Mouse (Mus musculus): ENCODE measurements around the gene Lmtk2.
A peak's percentile ranks its signal among the peaks of the same experiment; 100 is the strongest.

Gene Lmtk2

GRCm38 (mm10) chr5:144109201-144109600 lies 9.0 kb downstream of the Lmtk2 start:
- no peak for DNase-seq (ENCODE audit: low read depth)

DNA sequence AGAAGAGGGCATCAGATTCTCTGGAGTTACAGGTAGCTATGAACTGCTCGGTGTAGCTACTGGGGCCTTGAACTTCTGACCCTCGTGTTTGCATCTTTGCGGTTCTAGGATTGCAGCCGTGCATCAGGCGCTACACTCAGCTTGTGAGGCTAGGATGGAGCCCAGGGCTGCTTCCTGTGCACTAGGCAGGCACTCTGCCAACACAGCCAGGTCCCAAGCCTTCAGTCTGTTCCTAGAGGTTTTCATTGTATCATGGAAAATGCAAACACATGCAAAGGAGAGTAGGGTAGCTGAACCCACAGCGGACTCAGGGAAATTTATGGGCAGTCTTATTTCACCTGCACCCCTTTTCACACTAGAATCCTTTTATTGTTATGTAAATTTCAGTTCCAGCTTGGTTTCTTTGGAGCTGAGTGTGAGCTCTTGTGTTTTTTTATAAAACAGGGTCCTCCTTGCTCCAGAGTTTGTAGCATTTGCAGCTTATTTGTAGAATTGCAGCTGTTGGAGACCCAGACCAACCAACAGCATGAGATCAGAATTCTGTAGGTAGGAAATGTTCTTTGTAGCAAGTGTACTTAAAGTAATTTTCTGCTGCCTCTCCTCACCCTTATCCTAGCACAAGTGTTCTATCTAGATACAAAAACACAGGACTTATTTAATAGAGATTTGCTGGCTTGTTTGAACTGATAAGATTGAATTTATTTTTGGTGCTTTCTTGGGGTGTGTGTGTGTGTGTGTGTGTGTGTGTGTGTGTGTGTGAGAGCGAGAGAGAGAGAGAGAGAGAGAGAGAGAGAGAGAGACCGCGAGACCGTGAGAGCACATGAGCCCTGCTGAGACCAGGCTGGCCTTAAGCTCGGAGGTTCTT lies 12.6 kb downstream of the Lmtk2 start:
- no peak for DNase-seq (ENCODE audit: low read depth)

- DNase-seq (ENCODE audit: low read depth): no peak
These were observed 13.8 kb downstream of the Lmtk2 start for GRCm38 (mm10) chr5:144114068-144114467.

GRCm38 (mm10) chr5:144114970-144115627 lies 14.9 kb downstream of the Lmtk2 start:
- DNase-seq (ENCODE audit: low read depth): no peak

DNA sequence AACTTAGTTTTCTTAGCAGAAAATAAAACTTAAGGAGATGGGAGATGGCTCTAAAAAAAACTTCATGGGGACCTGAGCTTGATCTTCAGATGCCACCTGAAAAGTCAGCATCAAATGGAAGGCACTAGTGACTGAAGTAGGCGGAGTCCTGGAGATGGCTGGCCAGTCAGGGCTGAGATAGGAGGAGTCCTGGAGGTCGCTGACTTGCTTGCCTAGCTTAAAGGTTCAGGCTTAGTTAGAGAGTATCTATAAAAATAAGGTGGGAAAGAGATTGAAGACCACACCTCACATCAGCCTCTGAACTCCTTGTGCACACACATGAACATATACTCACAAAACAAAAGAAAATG lies 15.4 kb downstream of the Lmtk2 start:
- peak; percentile 58 for DNase-seq (ENCODE audit: low read depth)

GRCm38 (mm10) chr5:144118271-144118670 lies 18.0 kb downstream of the Lmtk2 start:
- DNase-seq (ENCODE audit: low read depth): no peak

GRCm38 (mm10) chr5:144119286-144119685 lies 19.1 kb downstream of the Lmtk2 start:
- DNase-seq (ENCODE audit: low read depth): no peak

- DNase-seq (ENCODE audit: low read depth): no peak
These were observed 21.3 kb downstream of the Lmtk2 start for GRCm38 (mm10) chr5:144121489-144121888.

DNA sequence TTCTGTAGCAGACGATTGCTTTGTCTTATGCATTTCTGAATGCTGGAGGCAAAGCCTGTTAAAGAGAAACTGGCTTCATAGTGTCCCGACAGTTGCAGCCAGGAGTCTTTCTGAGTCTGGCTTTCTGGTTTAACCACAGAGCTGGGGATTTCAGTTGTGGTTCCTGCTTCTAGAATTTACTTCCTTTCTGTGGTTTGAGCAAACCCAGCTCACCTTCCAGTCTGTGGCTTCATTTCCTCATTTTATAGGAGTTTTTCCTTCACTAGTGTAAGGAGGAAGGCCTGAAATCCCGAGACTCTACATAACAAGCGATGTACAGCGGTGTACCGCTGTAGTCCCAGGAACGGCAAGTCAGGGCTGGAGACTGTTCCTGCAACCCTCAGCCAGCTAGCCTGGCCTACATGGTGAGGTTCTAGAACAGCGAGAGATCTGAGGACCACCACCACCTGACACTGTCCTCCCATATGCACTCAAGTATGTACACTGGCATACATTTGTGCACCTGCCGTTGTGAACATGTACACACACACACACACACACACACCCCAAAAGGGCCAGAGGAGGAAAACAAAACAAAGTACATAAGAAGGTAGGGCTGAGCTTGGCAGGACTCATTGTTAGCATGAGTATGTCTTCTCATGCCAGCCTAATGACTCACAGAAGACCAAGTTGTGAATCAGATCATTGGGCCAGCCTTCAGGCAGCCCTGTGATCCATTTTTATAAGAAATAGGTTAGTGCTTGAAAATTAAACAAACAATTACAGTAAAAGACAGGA lies 25.9 kb downstream of the Lmtk2 start:
- DNase-seq (ENCODE audit: low read depth): no peak

DNA sequence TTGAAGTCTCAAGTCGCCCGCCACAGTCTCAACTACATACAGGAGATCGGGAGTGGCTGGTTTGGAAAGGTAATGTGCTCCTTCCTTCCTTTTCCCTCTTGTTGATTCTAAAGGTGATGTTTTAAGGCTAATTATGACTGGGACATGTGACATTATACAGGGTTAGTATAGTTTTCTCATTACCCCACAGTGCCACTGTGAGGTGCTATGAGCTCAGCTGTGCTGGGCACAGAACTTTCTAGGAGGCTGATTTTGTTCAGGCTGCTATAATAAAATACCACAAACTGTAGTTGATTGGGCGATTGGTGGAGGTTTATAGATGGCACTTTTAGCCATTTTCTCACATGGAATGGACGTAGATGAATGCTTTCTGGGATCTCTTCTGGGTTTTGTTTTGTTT lies 43.3 kb downstream of the Lmtk2 start:
- DNase-seq (ENCODE audit: low read depth): no peak

DNA sequence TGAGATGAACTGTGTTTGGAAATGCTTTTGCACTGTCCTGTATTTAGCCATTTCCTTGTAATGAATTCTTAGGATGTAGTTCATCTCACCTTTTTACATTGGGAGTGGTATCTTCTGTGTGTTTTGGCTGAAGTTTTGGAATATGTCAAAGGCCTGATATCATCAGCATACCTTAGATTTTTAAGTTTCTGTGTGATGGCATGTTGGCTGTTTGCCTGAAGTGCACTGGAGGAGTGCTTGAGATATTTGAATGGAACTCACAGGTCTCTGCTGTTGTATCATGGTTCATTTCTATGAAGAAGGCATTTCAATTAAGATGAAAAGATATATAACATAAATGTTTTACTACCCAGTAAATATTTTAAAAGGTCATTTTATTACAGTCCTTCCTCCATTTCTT lies 46.7 kb downstream of the Lmtk2 start:
- DNase-seq (ENCODE audit: low read depth): no peak

- DNase-seq (ENCODE audit: low read depth): no peak
These were observed 49.3 kb downstream of the Lmtk2 start for GRCm38 (mm10) chr5:144149530-144149929.

DNA sequence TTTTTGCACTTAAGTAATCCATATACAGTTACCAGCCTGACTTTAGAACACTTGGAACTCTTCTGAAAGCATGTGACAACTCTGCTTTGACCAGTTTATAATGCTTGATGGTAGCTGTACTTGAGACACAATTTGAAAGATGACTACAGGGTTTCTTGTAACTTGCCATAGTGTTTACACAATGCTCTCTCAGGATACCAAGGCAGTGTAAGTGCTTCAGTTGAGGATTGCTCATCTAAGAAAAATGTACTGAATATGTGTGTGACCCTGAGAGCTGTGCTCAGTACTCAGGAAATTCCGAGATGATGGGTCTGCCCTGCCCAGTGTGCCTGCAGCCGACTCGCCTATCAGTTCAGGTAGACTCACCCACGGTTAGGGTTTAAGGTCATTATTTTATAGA lies 51.0 kb downstream of the Lmtk2 start:
- DNase-seq (ENCODE audit: low read depth): no peak

GRCm38 (mm10) chr5:144154528-144154927 lies 54.3 kb downstream of the Lmtk2 start:
- peak; percentile 80 for DNase-seq (ENCODE audit: low read depth)

DNA sequence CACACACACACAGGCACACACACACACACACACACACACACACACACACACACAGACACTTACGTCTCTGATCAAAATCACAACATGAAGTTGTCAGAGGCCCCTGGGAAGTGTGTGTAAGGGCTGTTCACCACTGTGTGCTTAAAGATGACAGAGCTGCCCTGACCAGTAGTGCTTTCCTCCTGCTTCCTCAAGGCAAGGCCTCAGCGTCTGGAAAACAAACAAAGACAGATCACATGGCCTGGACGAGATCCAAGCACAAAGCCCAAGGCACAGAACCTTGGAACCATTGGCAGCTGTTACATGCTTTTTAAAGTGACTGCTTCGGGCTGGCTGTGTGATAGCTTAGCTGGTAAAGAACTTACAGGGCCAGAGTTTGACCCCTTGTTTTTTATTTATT lies 58.4 kb downstream of the Lmtk2 start:
- DNase-seq (ENCODE audit: low read depth): no peak

DNA sequence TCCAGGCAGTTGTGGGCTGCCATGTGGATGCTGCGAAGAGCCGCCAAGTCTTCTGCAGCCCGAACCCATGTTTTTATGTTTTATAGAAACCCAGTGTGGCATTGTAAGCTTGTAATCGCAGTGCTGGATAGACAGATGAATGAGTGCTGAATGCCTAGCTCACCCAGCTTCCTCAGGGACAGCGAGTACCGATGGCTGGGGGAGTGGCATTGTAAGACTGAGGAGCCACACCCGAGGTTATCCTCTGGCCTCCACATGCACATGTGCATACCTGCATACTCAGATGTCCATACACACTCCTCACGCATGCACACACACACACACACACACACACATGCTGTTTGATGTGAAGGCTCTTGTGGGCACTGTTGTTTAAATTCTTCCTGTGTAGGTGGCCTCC lies 58.9 kb downstream of the Lmtk2 start:
- DNase-seq (ENCODE audit: low read depth): no peak

DNA sequence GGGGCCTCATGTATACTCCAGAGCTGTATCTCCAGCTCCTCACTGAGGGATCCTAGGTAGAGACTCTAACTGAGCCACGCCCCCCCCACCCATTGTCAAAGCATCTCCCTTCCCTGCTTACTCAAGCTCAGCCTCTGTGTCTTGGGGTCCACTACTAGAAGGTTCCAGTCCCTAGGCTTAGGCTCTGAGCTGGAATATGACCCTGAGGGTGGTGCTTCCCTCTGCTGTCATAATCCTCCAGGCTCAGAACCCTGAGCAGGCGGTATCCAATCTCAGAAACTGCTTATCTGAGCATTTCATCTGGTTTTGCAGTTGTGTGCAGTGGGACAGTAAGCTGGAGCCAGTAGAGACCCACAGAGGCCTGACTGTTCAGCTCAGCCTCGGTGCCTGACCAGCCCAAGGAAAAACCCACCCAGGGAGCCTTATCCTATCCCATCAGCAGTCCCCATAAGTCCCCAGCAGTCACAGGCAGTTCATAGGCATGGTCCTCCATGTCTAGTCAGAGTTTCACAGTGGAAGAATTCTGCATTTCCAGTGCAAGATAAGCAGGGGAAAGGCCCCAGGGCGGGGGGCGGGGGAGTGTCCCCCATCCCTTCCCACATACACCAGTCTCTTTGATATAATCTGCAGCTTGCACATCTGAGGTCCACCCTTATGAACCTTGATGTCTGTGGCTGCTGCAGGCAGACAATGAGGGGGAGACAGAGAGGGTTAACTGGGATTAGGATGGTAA lies 62.0 kb downstream of the Lmtk2 start:
- no peak for DNase-seq (ENCODE audit: low read depth)

DNA sequence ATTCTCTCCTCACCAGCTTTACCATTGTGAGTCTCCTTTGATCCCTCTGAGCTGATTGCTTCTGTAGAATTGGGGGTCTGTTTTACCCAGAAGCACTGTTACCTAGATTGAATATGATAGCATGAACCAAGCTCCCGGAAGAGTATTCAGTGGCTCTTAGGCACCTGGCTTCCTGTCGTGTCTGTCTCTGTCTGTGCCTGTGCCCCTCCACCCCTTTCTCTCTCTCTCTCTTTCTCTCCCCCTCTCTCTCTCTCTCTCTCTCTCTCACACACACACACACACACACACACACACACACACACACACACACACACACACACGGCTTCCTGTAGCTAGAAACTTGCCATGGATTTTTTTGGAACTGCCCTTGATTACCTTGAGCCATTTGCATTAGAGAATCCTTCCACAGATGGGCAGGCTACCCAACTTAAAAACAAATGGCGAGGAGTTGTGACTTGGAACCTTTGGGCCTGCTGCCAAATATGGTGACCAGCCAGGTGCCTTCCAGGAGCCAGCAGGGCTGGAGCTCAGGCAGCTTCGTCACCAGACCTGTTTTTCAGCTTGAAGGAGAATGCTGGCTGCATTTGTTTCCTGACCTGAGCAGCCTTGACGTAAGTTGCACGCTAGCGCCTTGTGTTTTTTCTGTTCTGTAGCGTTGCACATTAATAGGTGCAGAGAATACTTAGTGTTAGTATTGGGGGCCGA lies 62.7 kb downstream of the Lmtk2 start:
- DNase-seq (ENCODE audit: low read depth): no peak

- no peak for DNase-seq (ENCODE audit: low read depth)
These were observed 65.5 kb downstream of the Lmtk2 start for GRCm38 (mm10) chr5:144165756-144166155.

DNA sequence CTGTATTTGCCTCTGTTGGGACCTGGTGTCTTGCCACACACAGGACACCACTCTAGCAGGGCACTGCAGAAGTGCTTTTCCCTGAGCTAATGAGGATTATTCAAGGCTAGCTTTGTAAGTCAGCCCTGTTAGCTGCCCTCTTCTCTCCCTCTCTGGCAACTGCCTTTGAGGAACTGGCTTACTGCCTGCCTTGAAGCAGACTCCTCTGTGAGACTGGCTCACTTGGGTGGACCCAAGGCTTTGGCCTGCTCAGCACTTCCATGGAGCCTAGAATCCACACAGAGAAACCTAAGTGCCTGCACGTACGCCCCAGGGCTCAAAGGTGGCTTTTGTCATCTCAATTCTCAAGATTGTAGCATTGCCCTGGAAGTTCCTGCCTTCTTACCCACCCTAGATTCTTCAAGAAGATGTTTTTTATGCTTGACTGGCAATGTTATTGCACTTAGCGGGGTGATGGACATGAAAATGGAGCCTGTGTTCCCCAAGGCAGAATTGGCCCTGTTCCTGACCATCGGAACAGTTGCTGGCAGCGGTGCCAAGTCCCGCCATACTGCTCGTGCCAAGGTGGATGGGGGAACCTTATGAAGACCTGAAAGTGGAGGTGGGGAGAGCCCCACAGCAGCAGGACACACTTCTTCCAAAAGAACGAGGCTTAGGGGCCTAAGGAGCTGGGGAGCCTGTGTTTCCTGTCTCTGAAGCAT lies 69.2 kb downstream of the Lmtk2 start:
- DNase-seq (ENCODE audit: low read depth): no peak

DNA sequence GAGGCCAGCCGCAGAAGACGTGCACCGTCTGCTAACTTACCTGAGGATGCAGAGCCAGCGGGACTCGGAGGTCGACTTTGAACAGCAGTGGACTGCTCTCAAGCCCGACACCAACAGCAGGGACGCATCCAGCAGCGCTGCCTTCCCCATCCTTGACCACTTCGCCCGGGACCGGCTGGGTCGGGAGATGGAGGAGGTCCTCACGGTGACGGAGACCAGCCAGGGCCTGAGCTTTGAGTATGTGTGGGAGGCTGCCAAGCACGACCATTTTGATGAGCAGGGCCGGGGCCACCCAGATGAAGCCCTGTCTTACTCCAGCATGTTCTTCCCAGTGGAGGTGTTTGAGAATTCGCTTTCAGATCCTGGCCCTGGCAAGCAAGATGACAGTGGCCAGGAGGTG lies 73.4 kb downstream of the Lmtk2 start:
- no peak for DNase-seq (ENCODE audit: low read depth)
